Mouse (Mus musculus) megakaryocyte-erythroid progenitor cell, adult 5-6 weeks (primary cell): ENCODE data around the gene Dand5. TPM values are rescaled to one million over a fixed set of nuclear protein-coding genes. Genes with fewer than 3 reads are reported as not detected.
A peak's percentile ranks its signal among the peaks of the same experiment; 100 is the strongest.

Source experiments
- ATAC-seq: replicated peaks from 2 replicates; pipeline ENCODE4 v1.8.0; 2016; ENCODE audit warnings: mild to moderate bottlenecking, inconsistent platforms; ENCODE audit not compliant: severe bottlenecking, poor library complexity, low FRiP score, low TSS enrichment
- total RNA-seq, 2 experiments: library from RNA; stranded (forward) in 1 of 2; stranded (reverse) in 1 of 2; fragments of 200-1000, 215-1000 nt in 1 of 2; fragments of >200 nt in 1 of 2; fragmentation: Nextera tagmentation in 1 of 2; gene quantifications; 2 replicates each; pipeline ENCODE4 v1.2.3; 2014 to 2017

The Dand5 gene
- total RNA-seq, 2 experiments from 2014 or later: 3.7 to 4.7 TPM

DNA sequence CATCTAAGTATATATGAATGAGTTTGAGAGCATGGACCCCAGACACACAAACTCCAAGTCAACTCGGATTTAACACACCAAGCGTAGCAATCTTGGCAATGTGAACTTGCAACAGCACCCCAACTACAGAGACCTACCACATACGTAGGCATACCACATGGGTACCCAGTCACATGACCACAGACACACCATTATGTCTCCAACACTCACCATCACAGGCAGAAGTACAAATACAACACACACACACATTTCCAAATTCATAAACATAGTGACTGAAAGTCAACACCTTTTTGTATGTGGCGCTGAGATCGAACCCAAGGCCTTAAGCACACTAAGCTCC lies 12.7 kb downstream of the Dand5 start:
- no peak for ATAC-seq

DNA sequence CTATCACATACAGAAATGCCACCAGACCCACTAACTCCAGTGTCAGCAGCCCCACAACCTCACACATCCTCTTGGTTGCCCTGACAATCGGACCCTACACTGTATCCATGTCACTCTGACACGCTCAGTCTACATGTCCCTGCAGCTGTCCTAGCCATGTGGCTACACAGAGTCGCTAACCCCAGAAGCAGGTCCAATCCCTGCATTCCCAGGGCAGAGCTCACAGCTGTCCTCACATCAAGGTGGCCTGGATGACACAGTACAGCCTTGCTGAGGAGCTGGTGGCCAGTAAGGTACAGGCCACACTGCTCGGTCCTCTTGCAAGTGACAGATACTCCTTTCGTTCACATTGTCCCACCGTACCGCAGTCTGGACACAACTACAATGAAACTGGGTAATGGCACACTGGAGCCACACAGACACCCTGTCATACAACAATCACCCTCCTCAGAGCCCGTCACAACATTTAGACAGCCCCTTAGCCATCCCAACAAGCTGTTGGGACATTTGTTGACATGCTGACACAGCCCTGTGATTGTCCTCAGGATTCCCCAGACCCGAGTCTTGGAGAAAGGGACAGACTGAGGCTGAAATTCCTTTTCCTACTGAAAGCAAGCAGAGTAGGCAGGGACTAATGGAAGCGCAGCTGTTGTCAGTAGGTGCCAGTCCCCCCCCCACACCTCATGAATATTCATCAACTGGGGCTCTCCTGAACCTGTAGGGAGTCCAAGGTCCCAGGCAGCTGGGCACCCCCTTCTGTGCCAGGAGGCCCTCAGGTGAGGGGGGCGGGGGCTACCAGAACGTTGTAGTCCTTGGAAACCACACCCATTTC lies 13.3 kb downstream of the Dand5 start:
- ATAC-seq: no peak

DNA sequence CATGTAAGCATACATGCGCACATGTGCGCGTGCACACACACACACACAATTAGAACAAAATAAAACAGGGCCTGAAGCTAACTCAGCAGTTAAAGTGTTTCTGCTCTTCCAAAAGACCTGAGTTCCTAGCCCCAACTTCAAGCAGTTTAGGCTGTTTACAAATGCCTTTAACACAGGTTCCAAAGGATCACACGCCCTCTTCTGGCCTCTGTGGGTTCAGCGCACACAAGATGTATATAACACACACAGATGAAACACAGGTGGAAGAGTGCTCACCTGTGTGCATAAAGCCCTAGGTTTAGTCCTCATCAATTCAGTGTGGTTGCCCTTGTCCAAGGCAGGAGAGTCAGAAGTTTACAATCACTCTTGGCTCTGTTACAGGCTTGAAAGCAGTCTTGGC lies 16.6 kb downstream of the Dand5 start:
- no peak for ATAC-seq

DNA sequence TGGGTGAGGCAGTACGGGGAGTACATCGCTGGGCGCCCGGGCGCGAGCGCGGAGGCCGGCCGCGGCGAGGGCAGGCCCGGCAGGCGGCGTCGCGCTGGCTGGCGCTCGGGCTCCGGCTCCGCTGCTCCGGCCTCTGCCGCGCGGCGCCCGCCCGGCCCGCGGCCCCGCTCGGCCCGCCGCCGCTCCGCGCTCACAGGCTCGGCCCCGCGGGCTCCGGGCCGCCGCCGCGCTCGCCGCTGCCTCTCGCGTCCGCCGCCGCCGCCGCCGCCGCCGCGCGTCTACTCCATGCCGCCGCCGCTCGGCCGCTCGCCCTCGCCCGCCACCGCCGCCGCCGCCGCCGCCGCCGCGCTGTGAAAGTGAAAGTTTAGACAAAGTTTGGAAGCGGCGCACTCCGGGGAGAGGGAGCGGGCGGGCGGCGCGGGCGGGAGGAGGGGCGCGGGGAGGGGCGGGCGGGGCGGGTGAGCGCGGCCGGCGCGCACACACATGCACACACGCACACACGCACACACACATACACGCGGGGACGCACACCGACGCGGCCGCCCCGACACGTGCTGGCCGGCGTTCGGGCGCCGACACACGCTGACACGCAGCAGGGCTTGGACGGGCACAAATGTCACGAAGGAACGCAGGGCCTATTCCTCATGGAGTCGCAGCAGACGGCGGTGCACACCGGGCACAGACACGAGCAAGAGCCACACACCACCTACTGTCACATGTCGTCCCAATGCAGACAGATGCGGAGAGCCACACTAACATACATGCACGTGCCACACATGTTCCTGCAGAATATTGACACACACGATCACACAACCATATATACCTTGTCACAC lies 22.4 kb downstream of the Dand5 start, which contains the start of gene Nfix:
Gene Nfix (minus strand): TSS at position 346 of the 833 bp plus-strand sequence.
- peak; percentile 35; the same call in 1 of the 2 replicates for ATAC-seq

DNA sequence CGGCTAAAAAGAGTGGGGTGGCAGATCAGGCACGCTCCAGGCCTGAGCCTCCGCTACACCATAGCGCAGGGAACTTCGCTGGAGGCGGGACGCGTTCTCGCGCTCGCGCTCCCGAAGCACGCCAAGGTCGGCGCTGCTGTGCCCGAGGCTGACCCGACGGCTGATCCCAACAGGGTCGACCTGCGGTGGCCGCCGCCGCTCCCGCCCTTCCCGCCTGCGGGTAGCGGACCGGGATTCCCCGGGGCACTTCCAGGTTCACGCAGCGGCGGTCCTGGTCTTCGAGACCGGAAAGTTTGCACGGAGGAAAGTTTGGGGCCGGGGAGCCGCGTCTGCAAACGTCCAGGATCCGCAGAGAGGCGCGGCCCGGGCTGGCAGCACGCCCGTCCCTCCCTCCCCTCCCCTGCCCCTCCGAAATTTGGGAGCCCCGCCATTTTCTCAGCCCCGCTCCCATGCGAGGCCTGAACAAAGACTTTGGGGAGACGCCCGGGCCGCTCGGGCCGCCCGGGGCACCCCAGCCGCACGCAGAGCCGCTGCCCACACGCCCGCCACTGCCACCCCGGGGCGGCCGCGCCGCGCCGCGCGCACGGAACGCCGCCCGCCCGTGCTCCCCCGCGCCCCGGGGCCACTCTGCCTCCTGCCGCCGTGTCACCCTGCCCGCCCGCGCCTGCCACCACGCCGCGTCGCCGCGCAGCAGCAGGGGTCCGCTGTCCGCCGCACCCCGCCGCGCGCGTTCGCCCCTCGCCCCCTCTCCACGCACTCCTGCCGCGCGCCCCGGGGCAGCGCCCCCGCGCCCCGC lies 23.3 kb downstream of the Dand5 start:
- peak; percentile 47; the same call in 1 of the 2 replicates for ATAC-seq

DNA sequence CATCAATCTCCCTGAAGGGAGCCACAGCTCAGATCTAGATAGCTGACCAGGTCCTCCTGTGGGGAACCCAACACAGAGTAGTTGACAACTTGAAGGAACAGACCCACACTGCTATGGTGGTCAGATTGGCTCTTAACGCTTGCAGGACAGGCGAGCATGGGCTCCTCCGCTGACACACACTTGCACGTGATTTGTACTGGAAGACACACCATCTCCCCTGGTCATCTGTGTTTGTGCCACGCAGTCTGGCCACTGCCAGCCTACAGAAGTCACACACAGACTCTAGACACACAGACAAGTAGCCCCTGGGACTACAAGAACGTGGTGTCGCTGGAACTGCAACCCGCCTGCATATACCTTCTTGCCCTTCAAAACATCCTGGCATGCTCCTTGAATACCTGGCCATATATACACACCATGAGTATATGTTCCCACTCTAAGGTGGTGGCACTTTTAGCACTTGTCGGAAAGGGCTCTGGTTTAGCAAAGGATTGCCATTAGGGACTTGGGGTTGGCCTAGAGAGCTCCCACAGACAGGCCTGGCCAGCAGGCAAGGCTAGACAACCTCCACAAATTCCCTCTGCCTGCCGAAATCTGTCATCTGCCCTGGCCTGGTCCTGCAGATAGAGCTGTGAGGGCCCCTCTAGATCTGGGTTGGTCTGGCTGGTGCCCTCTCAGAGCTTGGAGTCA lies 24.0 kb downstream of the Dand5 start:
- ATAC-seq: peak; percentile 42

DNA sequence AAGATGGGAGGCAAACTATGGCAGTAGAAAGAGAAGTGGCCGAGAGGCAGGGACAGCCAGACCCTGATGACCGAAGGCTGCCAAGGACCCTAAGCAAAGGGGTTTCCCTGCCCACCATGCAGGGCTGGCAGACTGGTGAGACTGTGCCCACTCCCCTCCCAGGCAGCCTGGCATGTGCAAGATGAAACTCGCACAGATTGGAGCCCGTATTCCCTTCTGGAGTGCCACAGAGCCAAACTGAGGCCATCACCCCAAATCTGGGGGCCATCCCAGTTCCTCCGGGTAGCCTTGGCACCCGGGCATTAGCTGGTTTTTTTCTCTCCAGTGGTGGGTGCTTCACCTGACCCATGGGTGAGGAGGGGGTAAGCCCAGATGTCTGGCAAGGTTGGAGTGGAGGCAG lies 24.7 kb downstream of the Dand5 start:
- no peak for ATAC-seq

DNA sequence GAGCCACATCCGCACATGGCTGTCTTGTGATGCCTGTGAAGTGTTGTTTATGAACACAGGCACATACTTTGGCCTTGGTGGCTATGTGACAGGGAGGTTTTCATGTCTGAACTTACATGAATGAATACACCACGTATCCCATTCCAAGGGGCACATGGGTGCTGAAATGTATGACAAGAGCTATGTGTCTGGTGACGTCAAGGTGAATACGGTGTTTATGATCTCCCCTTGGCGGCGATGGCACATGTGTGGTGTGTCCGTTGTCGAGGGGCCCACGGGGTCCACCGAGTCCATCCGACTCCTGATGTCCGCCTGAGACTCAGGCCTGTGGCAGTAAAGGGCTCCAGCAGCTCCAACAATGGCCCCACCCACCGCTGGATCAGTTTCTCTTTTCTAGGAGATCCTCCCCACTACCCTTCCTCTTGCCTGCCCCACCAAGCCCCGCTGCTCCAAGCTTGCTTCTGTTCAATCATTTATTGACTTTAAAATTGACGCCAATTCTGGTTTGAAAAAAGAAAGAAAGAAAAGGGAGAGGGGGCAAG lies 25.3 kb downstream of the Dand5 start:
- ATAC-seq: no peak

DNA sequence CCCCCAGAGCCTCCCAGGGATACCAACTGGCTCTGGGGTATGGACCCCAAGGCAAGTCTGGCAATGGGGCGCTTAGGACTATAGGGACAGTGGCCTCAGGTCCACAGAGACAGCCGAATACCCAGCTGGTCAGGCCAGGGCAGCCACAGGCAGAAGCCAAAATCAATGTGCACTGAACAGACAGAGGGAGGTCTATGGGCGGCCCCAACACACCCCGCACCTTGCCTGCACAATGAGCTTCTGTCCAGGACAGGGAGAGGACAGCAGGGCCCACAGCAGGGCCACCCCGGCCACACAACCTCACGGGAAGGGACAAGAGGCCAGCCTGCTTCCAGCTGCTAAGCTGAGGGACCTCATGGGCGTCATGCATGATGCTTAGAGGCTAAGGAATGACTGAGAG lies 28.1 kb downstream of the Dand5 start:
- no peak for ATAC-seq

DNA sequence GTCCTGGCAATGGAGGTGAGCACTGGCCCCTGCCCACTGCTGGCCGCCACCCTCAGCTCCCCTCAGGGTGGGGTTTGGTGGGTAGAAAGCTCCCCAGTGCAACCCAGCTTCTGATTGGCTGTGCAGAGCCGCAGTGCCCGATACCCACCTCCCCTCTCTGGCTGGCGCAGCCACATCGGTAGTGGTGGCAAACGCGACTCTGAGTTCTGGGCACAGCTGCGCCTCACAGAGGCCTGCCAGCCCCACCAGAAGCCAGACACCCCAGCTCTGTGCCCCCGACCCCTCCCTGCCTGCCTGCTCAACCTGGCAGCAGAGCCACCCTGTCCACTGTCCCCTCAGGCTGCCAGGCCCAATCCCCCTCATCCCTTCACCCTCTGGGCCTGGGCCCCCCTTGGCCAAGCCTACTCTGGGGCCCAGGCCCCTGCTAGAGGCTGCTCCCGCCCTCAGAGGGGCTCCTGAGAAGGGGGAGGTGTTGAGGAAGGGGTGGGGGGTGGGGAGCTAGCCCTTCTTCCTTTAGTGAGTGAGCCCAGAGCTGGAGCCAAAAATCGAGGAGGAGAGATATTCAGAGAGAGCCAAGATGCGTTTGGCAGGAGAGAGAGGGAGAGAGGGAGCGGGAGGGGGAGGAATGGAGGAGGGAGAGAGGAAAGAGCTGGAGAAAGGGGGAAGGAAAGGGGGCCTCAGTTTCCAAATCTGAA lies 28.7 kb downstream of the Dand5 start:
- ATAC-seq: no peak

DNA sequence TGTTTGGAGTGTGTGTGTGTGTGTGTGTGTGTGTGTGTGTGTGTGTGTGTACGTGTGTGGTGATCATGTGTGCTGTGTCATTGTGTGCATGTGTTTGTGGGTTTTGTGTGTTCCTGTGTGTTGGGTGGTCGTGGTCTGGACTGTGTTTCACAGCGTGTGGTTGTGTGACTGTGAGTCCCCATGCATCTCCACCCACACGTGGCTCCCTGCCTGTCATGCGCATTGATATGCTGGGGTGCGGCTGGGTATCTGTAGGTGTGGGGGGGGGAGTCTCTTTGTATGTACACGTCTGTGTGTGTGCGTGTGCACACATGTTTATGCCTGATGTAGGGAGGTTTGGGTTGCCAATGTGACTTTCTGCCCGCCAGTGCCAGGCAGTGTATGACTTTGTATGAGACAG lies 29.5 kb downstream of the Dand5 start:
- no peak for ATAC-seq

DNA sequence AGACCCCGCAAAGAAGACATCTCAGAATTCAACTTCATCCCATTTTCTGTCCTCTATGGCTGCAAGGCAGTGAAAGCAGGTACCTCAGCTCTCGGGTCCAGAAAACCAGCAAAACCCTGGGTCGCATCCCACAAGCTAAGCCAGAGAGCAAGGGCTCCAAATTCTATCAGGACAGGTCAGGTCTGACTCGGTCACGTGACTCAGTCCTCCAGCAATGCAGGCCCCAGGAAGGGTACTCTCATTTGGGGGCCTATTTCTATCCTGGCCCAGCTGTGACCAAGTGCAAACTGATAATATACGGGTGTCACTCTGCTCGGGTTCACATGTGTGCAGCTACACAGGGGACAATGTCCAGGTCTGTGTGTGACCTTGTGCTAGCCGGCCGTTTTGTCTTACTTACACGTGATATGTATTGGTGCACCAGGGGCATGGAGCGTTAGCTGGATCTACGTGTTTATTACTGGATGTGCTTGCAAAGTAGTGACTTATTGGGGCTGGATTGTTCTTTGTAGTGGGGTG lies 30.1 kb downstream of the Dand5 start:
- no peak for ATAC-seq

DNA sequence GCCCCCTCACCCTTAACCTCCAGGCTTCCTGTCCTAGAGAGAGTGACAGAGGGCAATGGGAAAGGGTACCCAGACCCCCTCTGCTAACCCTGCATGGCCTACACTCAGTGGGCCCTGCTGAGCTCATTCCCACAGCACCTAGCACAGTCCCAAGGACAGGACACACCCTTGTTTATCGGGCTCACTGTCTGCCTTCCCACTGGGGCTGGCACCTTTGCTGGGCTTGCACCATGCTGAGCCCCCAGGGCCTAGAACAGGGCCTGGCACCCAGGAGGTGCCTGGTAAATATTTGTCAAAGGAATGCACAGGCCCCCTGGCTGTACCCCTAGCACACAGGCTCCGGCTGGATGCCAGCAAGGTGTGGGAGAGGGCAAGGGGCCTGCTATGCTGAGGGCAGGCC lies 32.1 kb downstream of the Dand5 start:
- peak; percentile 43; the same call in 1 of the 2 replicates for ATAC-seq

DNA sequence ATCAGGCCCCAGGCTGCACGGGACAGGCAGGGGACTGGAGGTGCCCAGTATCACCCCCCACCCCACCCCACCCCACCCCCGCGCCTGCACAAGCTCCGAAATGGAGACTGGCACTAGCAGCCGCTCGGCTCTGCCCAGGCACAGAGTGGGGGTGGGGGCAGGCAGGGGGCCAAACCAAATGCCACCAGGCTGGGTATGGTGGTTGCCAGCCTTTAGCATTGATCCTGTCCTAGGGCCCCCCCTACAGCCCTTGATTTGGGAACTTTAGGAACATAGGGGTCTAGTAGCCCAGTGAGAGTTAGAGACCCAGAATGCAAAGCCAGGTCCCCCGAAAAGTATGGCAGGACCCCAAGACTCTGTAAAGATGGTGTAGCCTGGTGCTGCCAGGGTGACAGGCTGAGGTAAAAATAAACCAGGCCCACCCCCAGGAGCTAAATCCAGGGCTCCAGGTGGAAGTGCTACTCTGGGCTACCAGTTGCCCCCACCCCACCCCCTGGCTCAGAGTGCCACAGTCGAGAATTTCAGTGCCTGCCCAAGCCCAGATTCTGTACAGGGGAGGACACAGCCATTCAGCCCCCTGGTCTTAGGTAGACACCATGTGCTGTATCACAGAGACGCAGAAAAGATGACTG lies 32.7 kb downstream of the Dand5 start:
- ATAC-seq: no peak

DNA sequence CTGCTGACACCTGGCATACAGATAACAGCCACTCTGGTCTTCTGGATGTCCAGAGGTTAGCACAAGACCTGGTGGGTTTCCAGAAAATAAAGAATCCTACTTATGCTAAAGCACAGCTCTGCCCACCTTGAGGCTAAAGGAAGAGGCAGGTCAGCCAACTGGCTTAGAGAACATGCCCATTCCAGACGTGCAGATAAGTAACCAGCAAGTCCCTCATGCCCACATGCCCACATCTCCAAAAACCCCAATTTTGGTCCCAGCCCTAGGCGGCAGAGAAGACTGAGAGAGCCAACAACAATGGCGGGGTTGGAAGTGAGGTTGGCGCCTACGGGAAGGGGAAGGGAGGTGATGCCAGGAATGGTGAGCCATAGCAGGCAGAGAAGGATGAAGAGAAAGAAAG lies 33.3 kb downstream of the Dand5 start:
- ATAC-seq: no peak

DNA sequence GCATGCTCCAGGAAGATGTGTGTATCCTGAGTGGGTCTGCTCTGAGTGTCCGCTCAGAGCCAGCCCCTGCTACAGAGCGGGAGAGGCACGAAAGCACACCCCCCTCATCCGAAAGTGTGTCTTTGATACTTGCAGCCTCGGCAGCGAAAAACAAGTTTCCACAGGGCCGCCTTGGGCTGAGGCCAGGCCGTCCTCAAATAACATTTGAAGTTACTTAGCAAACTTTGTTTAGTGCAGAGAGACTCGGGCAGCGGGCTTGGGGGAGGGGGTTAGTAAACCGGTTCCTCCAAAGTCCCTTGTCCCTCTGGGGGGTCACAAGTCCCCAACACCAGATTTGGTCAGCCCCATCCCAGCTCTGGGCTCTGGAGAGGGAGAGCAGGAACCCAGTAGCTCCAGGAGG lies 33.7 kb downstream of the Dand5 start:
- ATAC-seq: no peak

DNA sequence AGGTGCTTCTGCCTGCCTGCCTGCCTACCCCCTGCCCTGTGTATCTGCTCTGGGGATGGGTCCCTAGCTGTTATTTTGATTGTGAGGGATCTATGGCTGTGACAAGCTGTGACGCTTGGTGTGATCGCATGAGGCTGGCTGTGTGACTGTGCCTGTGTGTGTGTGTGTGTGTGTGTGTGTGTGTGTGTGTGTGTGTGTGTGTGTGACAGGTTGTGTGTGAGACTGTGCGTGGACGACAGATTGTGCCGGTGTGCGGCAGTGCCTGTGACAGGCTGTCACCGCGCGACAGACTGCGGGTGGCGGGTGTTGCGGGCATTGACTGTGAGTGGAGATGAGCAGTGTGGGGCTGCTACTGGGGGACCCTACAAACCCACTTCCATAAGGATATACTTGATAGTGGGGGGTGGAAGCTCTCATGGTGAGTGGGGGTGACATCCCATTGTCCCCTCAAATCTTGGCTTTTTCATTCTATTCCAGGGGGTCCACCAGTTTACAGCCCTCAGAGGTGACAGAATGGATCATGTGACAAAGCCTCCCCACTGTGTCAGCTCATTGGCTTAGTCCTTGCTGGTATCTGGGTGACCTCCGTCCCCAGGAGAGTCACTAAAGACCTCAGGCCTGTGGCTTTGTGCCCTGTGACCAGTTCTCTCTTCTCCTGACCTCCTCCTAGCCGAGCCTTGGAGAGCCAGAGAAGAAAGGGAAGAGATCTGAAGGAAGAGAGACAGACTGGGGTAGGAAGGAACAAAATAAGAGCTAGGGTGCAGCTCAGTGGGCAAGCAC lies 34.9 kb downstream of the Dand5 start:
- no peak for ATAC-seq
